Mouse (Mus musculus) monocyte, adult 5-6 weeks (primary cell): ENCODE measurements around the gene Osbpl3. TPM values are rescaled to one million over a fixed set of nuclear protein-coding genes. Genes with fewer than 3 reads are reported as not detected.
A peak's percentile ranks its signal among the peaks of the same experiment; 100 is the strongest.

ENCODE experiments used
- ATAC-seq: fragments of 153-309, 156-312 bp; replicated peaks from 2 replicates; pipeline ENCODE4 v1.8.0; 2017; ENCODE audit warnings: mild to moderate bottlenecking; ENCODE audit not compliant: low TSS enrichment, insufficient number of reproducible peaks, severe bottlenecking, poor library complexity, low FRiP score
- total RNA-seq: library from RNA; stranded (forward); fragments of 200-1000, 200-491, 200-594 nt; gene quantifications from 3 replicates; pipeline ENCODE4 v1.2.3, GENCODE M21; 2017

Osbpl3 gene
- total RNA-seq, 1 experiment from 2014 or later, result 65.9 TPM

- no peak for ATAC-seq
Measured at GRCm38 (mm10) chr6:50382196-50382595, 73.8 kb downstream of the Osbpl3 start.

GRCm38 (mm10) chr6:50381504-50382091 lies 74.4 kb downstream of the Osbpl3 start:
- 0 out of 2 replicates have a peak, but pooled peaks have one; percentile 6 for ATAC-seq

- ATAC-seq, result no peak
Measured at GRCm38 (mm10) chr6:50379740-50380139, 76.3 kb downstream of the Osbpl3 start.

- no peak for ATAC-seq
Measured at GRCm38 (mm10) chr6:50379136-50379535, 76.9 kb downstream of the Osbpl3 start.

- peak; percentile 79 for ATAC-seq
Measured at GRCm38 (mm10) chr6:50377742-50378720, 78.0 kb downstream of the Osbpl3 start.

GRCm38 (mm10) chr6:50376684-50377083 lies 79.3 kb downstream of the Osbpl3 start:
- ATAC-seq, result no peak

GRCm38 (mm10) chr6:50372516-50373424 lies 83.2 kb downstream of the Osbpl3 start:
- no peak for ATAC-seq

- ATAC-seq, result no peak
Measured at GRCm38 (mm10) chr6:50371501-50372086, 84.4 kb downstream of the Osbpl3 start.

GRCm38 (mm10) chr6:50368502-50369292 lies 87.3 kb downstream of the Osbpl3 start:
- no peak for ATAC-seq

- ATAC-seq, result no peak
Measured at GRCm38 (mm10) chr6:50367836-50368235, 88.2 kb downstream of the Osbpl3 start.

- no peak for ATAC-seq
Measured at GRCm38 (mm10) chr6:50366724-50367123, 89.3 kb downstream of the Osbpl3 start.

GRCm38 (mm10) chr6:50366319-50366718 lies 89.7 kb downstream of the Osbpl3 start:
- ATAC-seq, result no peak

- ATAC-seq, result no peak
Measured at GRCm38 (mm10) chr6:50364364-50364763, 91.6 kb downstream of the Osbpl3 start.

GRCm38 (mm10) chr6:50363385-50363784 lies 92.6 kb downstream of the Osbpl3 start:
- ATAC-seq, result no peak

GRCm38 (mm10) chr6:50362704-50363261 lies 93.2 kb downstream of the Osbpl3 start:
- ATAC-seq, result no peak

GRCm38 (mm10) chr6:50362196-50362595 lies 93.8 kb downstream of the Osbpl3 start:
- no peak for ATAC-seq

GRCm38 (mm10) chr6:50358104-50358679 lies 97.8 kb downstream of the Osbpl3 start:
- no peak for ATAC-seq
